Mouse (Mus musculus) midbrain, embryonic 16.5 days (tissue): ENCODE data around the gene Hif1an. TPM values are rescaled to one million over a fixed set of nuclear protein-coding genes. Genes with fewer than 3 reads are reported as not detected.

Experiments used
- ATAC-seq: fragments of 200-750 bp; cut with Nextera tagmentation; 2 replicates; pipeline ENCODE4 v1.8.0; 2017; ENCODE audit warnings: moderate TSS enrichment
- H3K27ac ChIP-seq: fragments of 300-500 bp; sonication (generic); 2 replicates; pipeline ENCODE4 v1.5.1; 2014; ENCODE audit warnings: mild to moderate bottlenecking, low read length, mixed read lengths
- H3K27me3 ChIP-seq: fragments of 300-500 bp; sonication (generic); 2 replicates; pipeline ENCODE4 v1.6.1; 2014; ENCODE audit warnings: low read depth, low read length, mixed read lengths; ENCODE audit not compliant: control insufficient read depth, insufficient read depth
- H3K36me3 ChIP-seq: fragments of 300-500 bp; sonication (generic); 2 replicates; pipeline ENCODE4 v1.6.1; 2014; ENCODE audit warnings: mild to moderate bottlenecking, low read length, moderate library complexity, mixed read lengths; ENCODE audit not compliant: control insufficient read depth, insufficient read depth
- H3K4me1 ChIP-seq: fragments of 300-500 bp; sonication (generic); 2 replicates; pipeline ENCODE4 v1.6.1; 2014; ENCODE audit warnings: mild to moderate bottlenecking, low read length, mixed read lengths; ENCODE audit not compliant: control insufficient read depth, insufficient read depth
- H3K4me2 ChIP-seq: fragments of 300-500 bp; sonication (generic); 2 replicates; pipeline ENCODE4 v1.6.1; 2014; ENCODE audit warnings: mild to moderate bottlenecking, low read length, mixed read lengths
- H3K4me3 ChIP-seq: fragments of 300-500 bp; sonication (generic); 2 replicates; pipeline ENCODE4 v1.5.1; 2014; ENCODE audit warnings: low read depth, mild to moderate bottlenecking, low read length, moderate library complexity, mixed read lengths
- H3K9ac ChIP-seq: fragments of 300-500 bp; sonication (generic); 2 replicates; pipeline ENCODE4 v1.6.1; 2014; ENCODE audit warnings: low read depth, low read length, mixed read lengths
- H3K9me3 ChIP-seq: fragments of 300-500 bp; sonication (generic); replicated peaks from 2 replicates; pipeline ENCODE4 v1.6.1; 2014; ENCODE audit warnings: mild to moderate bottlenecking, low read length, mixed read lengths; ENCODE audit not compliant: control insufficient read depth, poor library complexity, severe bottlenecking
- WGBS: fragments of 180-500 bp; shearing (Covaris S2); extraction: QIAGEN DNeasy Blood & Tissue Kit; methylation state at CpG from one replicate; pipeline ENCODE4 v1.1.7; 2014; 5-methylcytosine and 5-hydroxymethylcytosine counted together
- polyA plus RNA-seq: library from polyadenylated mRNA; unstranded; fragments of >200 nt; fragmentation: Nextera tagmentation; extraction: Ambion mirVana; gene quantifications from 2 replicates; pipeline ENCODE4 v1.2.1, GENCODE M21; 2015

Hif1an gene
- 25.2 and 28.6 TPM in 2 replicates for polyA plus RNA-seq

DNA sequence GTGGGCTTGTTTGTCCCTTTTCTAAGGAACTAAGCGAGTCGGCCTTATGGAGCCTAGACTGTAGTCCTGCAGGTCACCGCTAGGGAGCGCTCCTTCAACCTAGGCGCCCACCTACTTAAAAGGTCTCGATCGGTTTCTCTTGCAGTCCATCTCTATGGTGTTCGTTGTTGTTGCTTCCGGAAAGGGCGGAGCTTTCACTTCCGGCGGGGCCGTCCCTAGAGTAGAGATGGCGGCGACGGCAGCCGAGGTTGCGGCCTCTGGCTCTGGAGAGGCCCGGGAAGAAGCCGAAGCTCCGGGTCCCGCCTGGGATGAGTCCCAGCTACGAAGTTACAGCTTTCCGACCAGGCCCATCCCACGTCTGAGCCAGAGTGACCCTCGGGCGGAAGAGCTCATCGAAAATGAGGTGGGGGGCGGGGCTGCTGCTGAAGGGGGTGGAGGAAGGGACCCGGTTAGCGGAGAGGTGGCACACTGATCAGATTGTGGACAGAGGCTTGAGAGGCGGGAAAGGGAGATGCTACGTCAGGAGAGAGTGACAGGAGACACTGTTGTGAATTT, at the start of gene Hif1an:
TSS of gene Hif1an (plus strand) at position 199 of the 555 bp plus-strand sequence.
- H3K4me1 ChIP-seq: peaks cover 23% of the 10 kb centered on the region
- H3K9me3 ChIP-seq: no peaks in the 10 kb centered on the region
- peak within 1 kb of the TSS; percentile 66 for H3K4me2 ChIP-seq
- peak within 1 kb of the TSS; percentile 77 for H3K4me3 ChIP-seq
- H3K27me3 ChIP-seq: no peaks in the 10 kb centered on the region; the same call in none of the 2 replicates
- peak; percentile 97 for ATAC-seq
- peaks cover 14% of the 10 kb centered on the region for H3K36me3 ChIP-seq
- WGBS: under 1% methylated on average over 33 of the region's 33 CpGs
- H3K27ac ChIP-seq: peak within 1 kb of the TSS; percentile 86
- peak within 1 kb of the TSS; percentile 84 for H3K9ac ChIP-seq

DNA sequence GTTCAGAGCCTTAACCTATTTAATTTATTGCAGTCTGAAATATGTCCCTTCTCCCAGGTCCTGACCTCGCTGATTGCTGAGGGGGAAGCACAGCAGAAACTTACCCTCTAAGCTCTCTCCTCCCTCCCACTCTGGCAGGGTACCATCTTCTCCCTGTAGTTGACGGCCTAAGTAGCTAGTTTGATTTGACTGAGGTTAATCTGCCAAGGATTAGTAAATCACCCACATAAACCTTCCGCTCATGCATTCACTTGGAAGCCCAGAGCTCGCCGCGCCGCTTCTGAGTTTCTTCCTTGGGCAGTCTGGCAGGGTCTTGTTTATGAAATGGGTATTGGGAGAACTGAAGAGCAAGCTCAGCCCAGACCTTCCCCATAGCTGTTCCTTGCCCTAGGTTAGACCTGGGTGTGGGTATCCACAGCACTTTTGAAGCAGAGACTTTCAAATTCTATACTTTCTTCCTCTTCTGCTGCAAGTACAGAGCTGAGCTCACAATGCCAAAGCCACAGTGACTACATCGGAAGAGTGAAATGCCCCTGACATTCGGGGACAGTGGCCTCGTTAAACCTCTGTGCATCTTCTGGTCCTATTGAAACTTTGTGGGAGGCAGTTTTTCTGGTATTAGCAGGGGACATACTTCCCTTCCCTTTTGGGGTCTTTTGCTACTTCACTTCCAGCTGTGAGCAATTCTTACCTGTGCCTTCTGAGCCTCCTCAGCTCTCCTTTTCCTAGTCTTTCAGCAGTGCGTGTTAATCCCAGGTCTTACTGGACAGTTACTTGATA, 49.4 kb upstream of the Hif1an start:
- H3K27me3 ChIP-seq: peaks cover 89% of the 10 kb centered on the region
- H3K4me2 ChIP-seq: no peak overlapping the region
- H3K27ac ChIP-seq: no peak overlapping the region
- H3K9me3 ChIP-seq: no peaks in the 10 kb centered on the region
- H3K36me3 ChIP-seq: no peaks in the 10 kb centered on the region
- no peak overlapping the region for H3K4me3 ChIP-seq
- H3K9ac ChIP-seq: no peak overlapping the region
- WGBS: 7% methylated on average over 11 of the region's 11 CpGs
- no peak for ATAC-seq
- peaks cover 15% of the 10 kb centered on the region for H3K4me1 ChIP-seq

DNA sequence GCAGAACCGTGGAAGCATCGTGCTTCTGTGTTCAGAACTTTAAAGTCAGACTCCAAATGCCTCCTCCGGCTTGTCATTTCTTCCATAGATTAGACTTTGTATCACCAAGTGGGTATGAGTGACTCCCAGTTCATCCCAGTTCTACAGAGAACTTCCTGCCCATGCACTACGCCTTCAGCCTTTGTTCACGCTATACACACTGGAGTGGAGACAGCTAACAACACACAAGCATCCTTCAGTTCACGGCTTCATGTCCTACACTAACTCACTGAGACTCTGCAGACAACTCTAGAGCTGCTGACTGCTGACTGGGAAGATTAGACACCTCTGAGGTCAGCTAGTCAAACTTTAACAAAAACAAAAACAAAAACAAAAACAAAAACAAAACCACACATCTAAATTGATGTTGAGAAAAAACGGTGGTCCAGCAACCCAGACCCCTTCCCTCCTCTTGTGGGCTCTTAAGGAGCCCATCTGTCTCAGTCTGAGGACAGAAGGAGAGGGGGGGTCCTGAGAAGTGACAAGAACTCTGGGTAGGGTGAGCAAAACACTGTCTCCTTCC, 48.6 kb upstream of the Hif1an start:
- no peak for ATAC-seq
- Histone ChIP-seq H3K27me3 (peaks cover 91% of the 10 kb centered on the region), H3K9me3 (no peaks in the 10 kb centered on the region), H3K9ac (no peak overlapping the region), H3K4me2 (no peak overlapping the region), H3K4me3 (no peak overlapping the region), H3K36me3 (no peaks in the 10 kb centered on the region), H3K4me1 (peaks cover 15% of the 10 kb centered on the region), H3K27ac (no peak overlapping the region)
- 7% methylated on average over 7 of the region's 7 CpGs for WGBS

DNA sequence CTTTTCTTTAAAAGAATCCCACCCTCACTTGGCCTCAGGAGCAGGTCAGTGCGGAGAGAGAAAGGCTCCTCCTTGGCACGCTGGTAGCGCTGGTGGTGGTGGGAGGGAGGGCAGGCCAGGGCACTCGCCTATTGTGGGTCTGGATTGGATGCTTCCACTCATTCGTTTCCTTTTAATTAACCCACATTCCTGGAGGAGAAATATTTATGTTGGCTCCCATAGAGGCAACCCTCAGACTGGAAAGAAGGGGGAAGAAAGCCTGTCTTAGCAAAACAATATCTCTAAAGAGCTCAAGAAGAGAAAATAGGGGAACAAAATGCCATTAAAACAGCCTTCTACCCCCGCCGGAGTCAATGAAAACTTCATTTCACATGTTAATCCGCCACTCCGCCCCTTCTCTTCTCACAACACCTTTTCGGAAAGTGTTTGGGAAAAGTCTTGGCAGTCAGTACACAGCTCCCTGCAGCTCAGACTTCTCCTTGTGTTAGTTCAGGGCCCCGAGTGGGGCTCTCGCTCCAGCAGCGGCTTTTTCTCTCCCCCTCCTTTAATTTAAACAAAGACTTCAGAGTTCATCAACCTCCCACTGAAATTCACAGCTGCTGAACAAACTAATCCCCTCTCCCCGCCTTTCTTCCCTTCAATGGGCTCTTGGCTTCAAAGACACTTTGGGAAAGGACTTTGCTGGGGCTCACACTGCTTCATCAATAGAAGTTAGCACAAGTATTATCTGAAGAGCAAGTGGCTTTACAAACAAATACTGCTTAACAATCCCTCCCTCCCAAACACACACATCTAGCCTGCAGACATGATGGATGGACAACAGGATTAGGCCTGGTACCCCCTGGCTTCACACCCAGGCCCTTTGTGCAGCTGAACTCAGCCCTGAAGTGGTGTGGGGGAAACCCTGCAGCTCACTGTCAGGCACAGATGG, 47.9 kb upstream of the Hif1an start:
- 4% methylated on average over 14 of the region's 14 CpGs for WGBS
- Histone ChIP-seq H3K4me2 (no peak overlapping the region), H3K9me3 (no peaks in the 10 kb centered on the region), H3K9ac (no peak overlapping the region), H3K36me3 (no peaks in the 10 kb centered on the region), H3K4me1 (peaks cover 15% of the 10 kb centered on the region), H3K27ac (no peak overlapping the region), H3K27me3 (peaks cover 91% of the 10 kb centered on the region), H3K4me3 (no peak overlapping the region)
- ATAC-seq: peak; percentile 79

DNA sequence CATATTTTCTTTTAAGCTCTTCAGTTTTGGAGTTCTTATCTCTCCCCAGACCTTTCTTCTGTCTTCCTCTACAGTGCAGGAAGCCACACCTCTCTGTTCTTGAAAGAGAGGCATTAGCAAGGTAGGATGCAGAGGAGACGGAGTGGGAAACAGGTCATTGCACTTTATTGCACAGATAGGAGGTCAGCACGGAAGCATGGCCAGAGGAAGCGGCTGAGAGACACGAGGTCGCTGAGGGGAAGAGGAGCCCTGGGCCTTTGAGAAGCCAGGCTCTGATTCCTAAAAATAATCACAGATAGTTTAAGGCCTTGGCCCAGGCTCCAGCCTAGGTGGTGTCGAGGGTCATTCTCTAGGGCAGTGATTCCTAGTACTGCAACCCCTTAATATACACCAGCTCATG, 46.9 kb upstream of the Hif1an start:
- Histone ChIP-seq H3K9me3 (no peaks in the 10 kb centered on the region), H3K36me3 (no peaks in the 10 kb centered on the region), H3K4me2 (no peak overlapping the region), H3K27me3 (peaks cover 93% of the 10 kb centered on the region), H3K4me3 (no peak overlapping the region), H3K27ac (no peak overlapping the region), H3K4me1 (peaks cover 15% of the 10 kb centered on the region), H3K9ac (no peak overlapping the region)
- WGBS: 22% methylated on average over 6 of the region's 6 CpGs
- ATAC-seq: no peak

DNA sequence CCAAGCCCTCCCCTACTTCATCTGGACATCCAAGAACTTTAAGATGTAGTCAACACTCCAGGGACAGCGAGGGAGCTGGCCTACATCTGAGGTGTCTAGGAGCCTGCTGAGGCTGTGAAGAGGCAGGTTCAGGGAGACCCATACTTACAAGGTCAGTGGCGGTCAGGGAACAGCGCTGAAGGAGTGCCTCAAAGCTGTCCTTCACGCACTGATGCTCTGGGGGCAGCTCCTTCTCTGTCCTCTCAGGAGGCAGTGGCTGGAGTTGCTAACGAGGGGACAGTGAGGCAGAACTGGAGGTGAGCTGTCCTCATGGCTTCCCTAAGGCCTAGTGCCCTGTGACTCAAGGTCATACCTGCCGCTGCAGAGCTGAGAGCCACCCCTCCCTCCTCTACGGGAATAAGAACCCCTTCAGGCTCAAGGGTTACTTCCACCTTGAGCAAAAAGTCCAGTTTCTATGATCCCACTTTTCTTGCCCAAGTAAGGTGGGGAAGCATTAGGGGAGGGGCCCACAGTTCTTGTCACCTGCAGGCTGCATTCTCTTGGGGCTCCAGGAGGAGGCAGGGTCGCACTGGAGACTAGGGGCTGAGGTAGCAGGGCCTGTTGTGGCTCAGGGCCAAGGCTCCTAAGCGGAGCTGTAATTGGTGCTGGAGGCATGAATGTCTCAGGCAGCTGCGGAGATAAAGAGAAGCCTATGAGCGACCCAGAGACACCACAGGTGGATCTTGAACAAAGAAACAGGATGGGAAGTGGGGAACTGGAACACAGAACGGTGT, 44.5 kb upstream of the Hif1an start:
- 37% methylated on average over 12 of the region's 12 CpGs for WGBS
- Histone ChIP-seq H3K4me3 (no peak overlapping the region), H3K9me3 (no peaks in the 10 kb centered on the region), H3K4me2 (no peak overlapping the region), H3K36me3 (no peaks in the 10 kb centered on the region), H3K27ac (no peak overlapping the region), H3K9ac (no peak overlapping the region), H3K4me1 (peaks cover 2% of the 10 kb centered on the region; the same call in 1 of the 2 replicates), H3K27me3 (peaks cover 85% of the 10 kb centered on the region)
- no peak for ATAC-seq

DNA sequence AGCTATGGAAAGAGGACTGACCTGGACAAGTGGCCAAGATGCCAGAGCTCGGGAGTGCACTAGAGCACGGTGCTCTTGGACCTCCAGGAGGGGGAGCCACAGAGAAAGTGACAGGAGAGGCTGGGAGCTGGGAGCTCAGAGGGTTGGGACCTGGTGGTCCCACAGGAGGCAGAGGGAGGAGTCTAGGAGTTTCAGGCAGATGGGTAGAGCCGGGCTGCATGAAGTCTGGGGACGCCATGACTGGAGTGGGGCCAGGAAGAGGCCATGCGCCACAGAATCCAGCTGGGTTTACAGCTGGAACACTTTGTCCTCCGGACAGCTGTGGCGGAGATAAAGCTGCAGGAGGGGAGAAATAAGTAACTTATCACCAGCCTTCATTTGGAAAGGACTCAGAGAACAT, 43.5 kb upstream of the Hif1an start:
- H3K4me3 ChIP-seq: no peak overlapping the region
- H3K4me1 ChIP-seq: peaks cover 2% of the 10 kb centered on the region; the same call in 1 of the 2 replicates
- WGBS: 21% methylated on average over 7 of the region's 7 CpGs
- no peak overlapping the region for H3K9ac ChIP-seq
- no peak overlapping the region for H3K4me2 ChIP-seq
- no peaks in the 10 kb centered on the region for H3K9me3 ChIP-seq
- no peak for ATAC-seq
- peaks cover 86% of the 10 kb centered on the region for H3K27me3 ChIP-seq
- no peak overlapping the region for H3K27ac ChIP-seq
- H3K36me3 ChIP-seq: no peaks in the 10 kb centered on the region

DNA sequence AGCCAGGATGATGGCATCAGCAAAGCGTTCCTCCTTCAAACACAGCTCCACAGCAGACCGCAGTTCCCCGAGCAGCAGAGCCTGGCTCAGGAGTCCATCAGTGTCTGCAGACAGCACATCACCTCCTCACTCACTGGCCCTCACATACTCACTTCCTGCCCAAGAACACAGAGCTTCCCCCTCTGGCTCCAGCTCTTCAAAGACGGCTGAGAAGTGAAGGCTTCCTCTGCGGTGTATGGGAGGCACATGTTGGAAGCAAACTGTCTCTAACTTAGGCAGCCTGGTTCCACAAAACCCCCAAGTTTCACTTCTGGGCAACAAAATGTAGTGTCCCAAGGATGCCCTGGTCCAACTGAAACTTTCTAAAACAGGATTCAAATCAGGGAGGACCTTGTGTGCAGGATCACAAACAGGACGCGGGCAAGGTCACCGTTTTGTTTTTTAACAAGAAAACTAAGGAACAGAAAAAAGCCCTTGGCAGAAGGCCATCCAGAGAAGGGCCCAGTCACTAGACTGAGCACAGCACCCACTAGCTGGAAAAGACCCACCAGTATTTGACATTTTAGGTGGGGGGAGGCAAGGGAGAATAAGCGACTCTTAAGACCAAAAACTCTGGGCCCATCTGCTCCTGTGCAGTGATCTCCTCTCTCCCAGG, 37.0 kb upstream of the Hif1an start:
- no peaks in the 10 kb centered on the region for H3K36me3 ChIP-seq
- no peaks in the 10 kb centered on the region for H3K9me3 ChIP-seq
- H3K27me3 ChIP-seq: peaks cover 56% of the 10 kb centered on the region
- H3K27ac ChIP-seq: no peak overlapping the region
- H3K9ac ChIP-seq: no peak overlapping the region
- ATAC-seq: no peak
- 85% methylated on average over 9 of the region's 9 CpGs for WGBS
- H3K4me2 ChIP-seq: no peak overlapping the region
- H3K4me1 ChIP-seq: no peaks in the 10 kb centered on the region
- H3K4me3 ChIP-seq: no peak overlapping the region
